Mouse (Mus musculus) cerebellum, adult 11-12 months (tissue): Measurements from ENCODE around the gene Spred2.
A peak's percentile ranks its signal among the peaks of the same experiment; 100 is the strongest.

Source experiments
- DNase-seq: peaks from one replicate; pipeline ENCODE4 v3.0.0; 2022

The Spred2 gene

GRCm38 (mm10) chr11:19923888-19924756 lies at the start of gene Spred2:
TSS of gene Spred2 (plus strand) at chr11:19924375.
- DNase-seq, result peak; percentile 88

- DNase-seq, result no peak
Measured at GRCm38 (mm10) chr11:19875551-19875950, 48.6 kb upstream of the Spred2 start.

- no peak for DNase-seq
Measured at GRCm38 (mm10) chr11:19875964-19876363, 48.2 kb upstream of the Spred2 start.

- DNase-seq, result no peak
Measured at GRCm38 (mm10) chr11:19877239-19877915, 46.8 kb upstream of the Spred2 start.

DNA sequence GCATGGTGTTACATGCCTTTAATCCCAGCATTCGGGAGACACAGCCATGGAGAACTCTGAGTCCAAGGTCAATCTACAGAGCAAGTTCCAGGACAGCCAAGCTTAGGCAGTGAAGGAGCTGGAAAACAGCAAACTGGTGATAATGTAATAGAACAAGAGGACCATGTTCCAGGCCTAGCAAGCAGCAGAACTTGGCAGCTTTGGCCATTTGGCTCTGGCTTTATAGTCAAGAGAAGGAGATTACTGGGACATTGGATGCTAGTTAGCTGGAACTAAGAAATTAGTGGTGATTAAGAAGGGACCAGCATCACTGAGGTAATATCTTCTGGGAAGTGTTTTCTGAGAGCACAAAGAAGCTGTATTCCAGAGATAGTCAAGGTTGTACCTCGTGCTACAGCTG lies 42.8 kb upstream of the Spred2 start:
- no peak for DNase-seq

DNA sequence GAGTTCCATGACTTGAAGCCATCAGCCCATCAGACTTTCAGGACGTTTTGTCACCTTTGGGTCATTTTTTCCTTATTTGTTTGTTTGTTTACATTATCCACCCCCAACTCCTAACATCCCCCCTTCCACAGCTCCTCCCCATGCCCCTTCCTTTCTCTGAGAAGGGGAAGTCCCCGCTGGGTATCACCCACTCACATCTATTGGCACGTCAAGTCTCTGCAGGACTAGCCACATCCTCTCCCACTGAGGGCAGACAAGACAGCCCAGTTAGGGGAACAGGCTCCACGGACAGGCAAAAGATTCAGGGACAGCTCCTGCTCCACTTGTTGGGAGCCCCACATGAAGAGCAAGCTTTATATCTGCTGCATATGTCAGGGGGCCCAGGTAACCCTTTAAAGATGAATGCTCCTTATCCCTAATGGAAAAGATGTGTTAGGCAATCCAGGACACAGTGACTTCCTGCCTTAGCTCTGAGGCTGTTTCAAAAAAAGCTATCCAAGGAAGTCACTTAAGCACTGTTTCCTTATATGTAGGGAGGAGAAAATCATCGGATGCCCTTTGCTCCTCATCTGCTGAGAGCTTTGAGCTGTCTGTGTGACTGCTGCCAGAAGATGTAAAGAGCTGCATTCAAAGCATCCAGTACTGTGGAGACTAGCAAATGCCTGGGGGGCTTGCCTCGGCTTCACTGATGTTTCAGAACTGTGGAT lies 33.3 kb upstream of the Spred2 start:
- no peak for DNase-seq

DNA sequence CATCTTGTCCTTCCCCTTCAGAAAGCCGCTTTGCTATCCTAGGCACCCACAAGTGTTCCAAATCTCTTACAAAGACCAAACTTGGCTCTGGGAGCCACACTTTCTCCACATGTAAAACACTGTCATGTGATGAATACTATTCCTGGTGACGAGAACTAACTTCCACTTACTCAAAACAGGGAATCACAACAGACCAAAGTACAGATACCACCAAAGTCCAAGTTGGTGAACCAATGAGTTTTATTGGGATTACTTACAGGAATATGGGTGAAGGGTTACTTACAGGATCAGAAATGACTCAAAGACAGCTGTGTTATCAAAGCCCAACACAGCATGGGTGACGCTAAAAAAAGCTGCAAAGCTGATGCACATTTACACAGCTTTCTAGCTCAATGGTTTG lies 30.9 kb upstream of the Spred2 start:
- DNase-seq, result no peak

DNA sequence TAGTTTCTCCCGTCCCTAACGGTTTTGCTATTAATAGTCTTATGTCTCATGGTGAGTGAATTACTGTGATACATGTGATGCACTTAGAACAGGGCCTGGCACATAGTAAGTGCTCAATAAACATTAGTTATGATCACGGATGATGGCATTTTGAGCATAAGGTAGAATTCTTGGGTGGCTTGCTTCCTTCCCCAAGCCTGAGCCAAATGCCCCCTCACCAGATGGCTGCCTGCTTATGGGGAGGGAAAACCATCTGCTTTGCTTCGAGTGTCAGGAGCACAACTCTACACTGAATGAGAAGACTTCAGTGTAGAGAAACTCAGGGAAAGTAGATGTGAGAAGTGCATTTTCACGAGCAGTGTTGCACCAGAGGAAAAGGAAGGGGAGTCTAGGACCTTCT lies 24.6 kb upstream of the Spred2 start:
- peak; percentile 92 for DNase-seq

GRCm38 (mm10) chr11:19900712-19901111 lies 23.5 kb upstream of the Spred2 start:
- DNase-seq, result peak; percentile 71

- DNase-seq, result no peak
Measured at GRCm38 (mm10) chr11:19911216-19911615, 13.0 kb upstream of the Spred2 start.

- no peak for DNase-seq
Measured at GRCm38 (mm10) chr11:19912179-19912578, 12.0 kb upstream of the Spred2 start.

DNA sequence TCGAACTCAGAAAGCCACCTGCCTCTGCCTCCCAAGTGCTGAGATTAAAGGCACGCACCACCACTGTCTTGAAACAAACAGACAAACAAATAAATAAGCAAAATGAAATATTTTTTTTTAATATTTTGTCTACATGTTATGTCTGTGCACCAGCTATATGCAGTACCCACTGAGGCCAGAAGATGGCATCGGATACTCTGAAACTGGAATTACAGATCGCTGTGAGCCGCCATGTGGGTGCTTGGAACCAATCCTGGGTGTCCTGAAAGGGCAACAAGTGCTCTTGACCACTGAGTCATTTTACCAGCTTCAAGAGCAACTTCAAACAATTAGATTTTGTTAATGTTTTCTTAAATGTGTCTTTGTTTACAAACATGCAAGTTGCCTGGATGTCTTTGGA lies 11.5 kb upstream of the Spred2 start:
- DNase-seq, result no peak

GRCm38 (mm10) chr11:19913761-19914160 lies 10.4 kb upstream of the Spred2 start:
- DNase-seq, result no peak

DNA sequence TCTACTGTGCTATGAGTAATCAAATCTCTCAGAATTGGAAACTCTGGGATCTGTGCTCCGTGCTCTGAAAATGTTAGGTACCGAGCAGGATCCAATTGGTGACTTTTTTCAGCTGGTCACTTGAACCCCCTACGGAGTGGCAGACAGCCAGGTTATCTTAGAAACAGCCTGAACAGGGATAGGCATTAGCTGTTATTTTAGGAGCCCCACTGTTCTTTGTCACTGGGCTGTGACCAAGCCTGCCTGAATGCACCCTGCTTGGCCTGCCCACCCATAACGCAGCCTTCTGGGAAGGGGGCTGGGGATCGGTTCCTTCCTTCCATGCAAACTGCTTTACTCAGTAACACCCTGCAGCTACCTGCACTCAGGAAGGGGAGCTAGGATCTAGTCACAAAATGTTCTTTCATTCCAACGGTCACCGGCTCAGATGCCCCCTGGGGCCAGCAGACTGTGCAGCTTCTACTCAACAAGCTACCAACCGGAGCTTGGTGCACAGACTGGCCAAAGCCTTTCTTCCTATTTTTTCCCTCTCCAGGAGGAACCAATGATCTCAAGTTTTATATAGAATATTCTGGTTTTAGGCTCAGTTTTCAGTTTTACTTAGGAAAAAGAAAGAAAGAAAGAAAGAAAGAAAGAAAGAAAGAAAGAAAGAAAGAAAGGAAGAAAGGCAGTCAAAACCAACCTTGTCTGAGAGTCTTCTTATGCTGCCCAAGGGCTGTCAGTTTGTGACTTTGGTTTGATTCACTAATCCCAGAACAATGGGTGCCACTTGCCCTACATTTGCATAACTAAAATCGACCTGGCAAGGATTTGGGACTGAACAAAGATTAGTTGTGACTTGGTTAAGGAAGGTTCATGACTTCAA lies 6.6 kb upstream of the Spred2 start:
- peak; percentile 62 for DNase-seq

DNA sequence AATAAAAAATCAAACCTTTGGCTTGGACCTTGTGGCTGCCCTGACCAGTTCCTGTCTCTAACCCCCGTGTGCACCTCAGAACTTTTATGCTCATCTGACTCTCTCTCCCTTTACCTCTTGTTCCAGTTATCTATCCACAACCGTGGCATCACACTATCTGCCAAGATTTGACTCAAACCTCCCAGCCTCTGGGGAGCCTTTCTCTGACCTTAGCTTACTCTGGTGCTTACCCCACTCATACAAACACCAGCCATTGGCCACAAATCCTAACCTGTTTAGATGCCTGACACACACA lies 6.0 kb upstream of the Spred2 start:
- DNase-seq, result no peak

DNA sequence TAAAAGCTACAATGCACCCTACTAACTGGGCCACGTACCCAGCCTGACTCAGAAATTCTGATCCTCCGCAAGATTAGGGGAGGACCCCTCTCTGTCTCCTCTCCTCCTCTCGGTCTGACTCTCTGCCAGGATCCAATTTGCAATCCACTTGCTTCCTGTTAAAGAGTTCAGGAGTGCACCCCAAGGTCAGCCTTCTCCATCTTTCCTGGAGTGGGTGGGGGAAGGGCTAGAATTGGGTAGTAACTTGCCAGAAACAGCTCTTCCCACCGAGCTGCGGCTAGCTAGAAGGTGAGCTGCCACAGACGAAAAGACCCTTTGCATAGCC lies 4.8 kb upstream of the Spred2 start:
- peak; percentile 60 for DNase-seq

GRCm38 (mm10) chr11:19919785-19920671 lies 4.1 kb upstream of the Spred2 start:
- peak; percentile 82 for DNase-seq

DNA sequence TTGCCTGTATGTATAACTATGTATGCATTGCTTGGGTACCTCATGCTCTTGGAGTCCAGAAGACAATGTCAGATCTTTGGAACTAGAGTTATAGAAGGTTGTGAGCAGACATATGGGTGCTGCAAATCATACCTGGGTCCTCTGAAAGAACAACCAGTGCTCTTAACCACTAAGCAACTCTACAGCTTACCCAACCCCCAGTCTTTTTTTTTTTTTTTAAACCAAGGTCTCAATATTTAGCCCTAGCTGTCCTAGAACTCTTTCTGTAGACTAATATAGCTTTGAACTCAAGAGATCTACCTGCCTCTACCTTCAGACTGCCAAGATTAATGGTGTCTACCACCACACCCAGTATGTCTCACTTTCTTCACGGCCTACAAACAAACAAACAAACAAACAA lies 2.5 kb upstream of the Spred2 start:
- no peak for DNase-seq

DNA sequence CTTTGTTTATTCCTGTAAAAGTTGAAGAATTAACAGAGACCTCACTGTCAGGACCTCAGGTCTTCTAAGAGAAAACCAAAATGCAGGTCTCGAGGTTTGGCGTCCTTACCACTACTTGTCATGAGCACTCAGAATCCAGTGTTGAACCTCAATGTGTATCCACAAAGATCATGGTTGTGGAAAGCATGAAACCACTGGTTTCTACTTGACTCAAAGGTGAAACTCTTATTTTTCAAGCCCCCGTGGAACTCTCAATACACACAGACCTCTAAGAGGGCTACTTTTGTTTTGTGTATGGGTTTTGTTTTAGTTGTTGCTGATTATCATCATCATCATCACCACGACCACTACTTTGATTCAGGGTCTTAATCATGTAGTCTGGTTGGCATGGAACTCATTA lies 2.0 kb upstream of the Spred2 start:
- DNase-seq, result no peak

GRCm38 (mm10) chr11:19924757-19925148 lies 578 bp downstream of the Spred2 start:
- no peak for DNase-seq

DNA sequence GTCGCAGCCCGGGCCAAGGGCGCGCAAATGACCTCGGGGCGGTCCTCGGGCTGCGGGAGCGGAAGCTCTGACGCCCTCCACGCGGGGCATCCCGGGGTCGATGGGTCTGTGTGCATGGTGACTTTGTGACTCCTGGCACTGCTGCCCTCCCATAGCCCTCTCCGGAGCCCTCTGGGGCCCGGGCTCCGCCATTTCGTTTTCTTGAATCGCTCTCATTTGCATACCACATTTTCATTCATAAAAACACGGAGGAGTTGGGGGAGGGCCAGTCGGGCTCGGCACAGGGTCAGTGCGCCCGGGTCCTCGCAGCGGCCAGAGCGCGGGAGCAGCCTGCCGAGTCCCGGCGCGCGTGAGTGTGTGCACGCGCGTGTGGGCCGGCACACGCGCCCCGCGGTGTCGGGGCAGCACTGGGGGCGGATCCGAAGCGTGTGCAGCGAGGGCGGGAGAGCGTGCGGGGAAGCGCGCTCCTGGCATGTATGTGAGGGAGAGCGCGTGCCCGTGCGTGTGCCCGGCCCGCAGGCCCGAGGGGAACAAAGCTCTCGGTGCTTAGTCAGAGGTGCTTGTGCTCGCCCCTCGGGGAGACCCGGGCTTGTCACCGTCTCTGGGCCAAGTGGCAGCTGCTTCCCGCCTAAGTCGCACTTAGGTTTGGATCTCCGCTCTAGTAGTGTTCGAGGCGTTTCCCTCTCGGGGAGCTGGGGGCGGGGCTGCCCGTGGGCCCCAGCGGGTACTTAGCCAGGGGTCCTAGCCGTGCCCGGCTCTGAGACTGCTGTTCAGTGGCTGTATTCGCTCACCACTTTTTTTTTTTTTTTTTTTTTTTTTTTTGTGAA lies 1.2 kb downstream of the Spred2 start:
- DNase-seq, result peak; percentile 91
